Mouse (Mus musculus) adrenal gland, adult 2 months (tissue): Measurements from ENCODE around the gene Bhlhe40. TPM values are rescaled to one million over a fixed set of nuclear protein-coding genes. Genes with fewer than 3 reads are reported as not detected.

Experiments used
- DNase-seq: peaks from one replicate; pipeline ENCODE4 v3.0.0; 2021
- long read RNA-seq: library from polyadenylated mRNA; stranded (forward); transcript quantifications from one replicate; pipeline ENCODE4 v2.0.0, GENCODE M21; 2021
- polyA plus RNA-seq: library from polyadenylated mRNA; depleted of rRNA; stranded (reverse); fragments of >200 nt; gene quantifications from 2 replicates; pipeline ENCODE4 v1.2.3, GENCODE M21; 2012; rRNA removed
- total RNA-seq, 2 experiments: library from RNA; stranded (reverse); gene quantifications; 2 replicates each; pipeline ENCODE4 v1.2.3; 2021

The Bhlhe40 gene
- total RNA-seq: 10 to 100 TPM; 61.4 to 91.7 TPM
- 26.4 and 50.5 TPM in 2 replicates for polyA plus RNA-seq
- long read RNA-seq, transcript Bhlhe40-201 (5 exons, 3,113 nt): major isoform, 33 of 42 reads
- long read RNA-seq, transcript Bhlhe40-204 (1 exons, 2,620 nt): minor isoform, 7 of 42 reads
- long read RNA-seq, partial matches to known transcripts: 1 of 42 reads
- long read RNA-seq, other reads (novel, unspliced or antisense): 1 of 42 reads

DNA sequence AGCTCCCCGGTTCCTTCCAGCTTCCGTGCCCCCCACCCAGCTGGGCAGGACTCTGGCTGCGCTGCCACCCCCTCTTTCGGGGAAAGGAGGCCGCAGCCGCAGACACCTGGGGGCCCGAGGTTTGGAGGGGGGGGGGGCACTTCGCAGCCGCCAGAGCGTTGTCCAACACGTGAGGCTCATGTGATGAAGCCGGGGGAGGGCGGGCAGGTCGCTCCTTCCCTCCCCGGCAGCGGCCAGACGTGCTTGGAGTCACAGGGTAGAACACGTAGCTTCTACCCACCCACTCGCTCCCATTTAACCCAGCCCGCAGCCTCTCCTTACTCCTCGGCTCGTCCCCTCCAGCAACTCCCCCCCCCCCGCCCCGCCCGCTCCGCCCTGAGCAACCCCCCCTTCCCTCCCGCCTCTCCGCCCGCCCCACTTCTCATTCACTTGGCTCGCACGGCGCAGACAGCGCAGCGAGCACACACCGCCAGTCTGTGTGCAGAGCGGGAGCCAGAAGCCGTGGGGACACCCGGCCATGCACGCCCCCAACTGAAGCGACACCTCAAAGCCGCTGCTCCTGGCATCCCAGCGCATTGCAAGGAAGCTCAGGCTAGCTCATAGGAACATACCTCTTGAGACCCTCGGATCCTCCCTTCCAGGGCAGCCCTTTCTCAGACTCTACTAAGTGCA is at the start of gene Bhlhe40:
Gene Bhlhe40, plus strand, starts transcription at position 424 of the 672 bp plus-strand sequence.
- DNase-seq: peak; percentile 95

DNA sequence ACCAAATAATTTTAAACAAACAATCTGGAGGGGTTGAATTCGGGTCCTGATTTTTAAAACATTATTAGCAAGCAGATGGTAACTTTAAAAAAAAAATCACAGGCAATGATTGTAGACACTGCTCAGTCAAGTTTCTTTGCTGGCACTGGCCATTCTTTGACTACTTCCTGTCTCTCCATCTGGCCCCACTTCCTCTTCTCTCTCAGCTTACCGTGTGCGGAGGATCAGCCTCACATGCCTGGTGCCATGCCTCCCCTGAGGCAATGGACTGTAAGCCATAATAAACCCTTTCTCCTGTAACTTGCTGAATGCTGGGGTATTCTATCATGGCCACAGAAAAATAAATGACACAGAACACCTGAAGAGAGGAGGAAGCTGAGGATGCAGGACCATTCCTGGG is 48.8 kb upstream of the Bhlhe40 start:
- no peak for DNase-seq

DNA sequence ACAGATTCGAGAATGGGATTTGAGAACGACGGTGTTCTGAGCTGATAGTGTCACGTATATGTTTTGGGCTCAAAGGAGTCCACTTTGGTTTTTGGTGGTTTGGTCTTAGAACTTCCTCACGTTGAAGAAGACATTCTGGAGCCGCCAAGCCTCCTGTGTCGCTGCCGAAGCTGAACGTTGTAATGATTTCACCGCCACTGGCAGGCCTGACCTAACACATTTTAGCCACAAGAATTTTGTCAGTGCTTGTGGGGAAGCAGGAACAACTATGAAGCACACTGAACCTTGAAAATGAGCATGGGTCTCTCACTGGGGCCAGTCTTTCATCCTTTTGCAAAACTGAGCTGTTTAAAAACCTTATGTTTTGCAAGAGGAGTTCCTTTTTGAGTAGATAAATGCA is 42.4 kb upstream of the Bhlhe40 start:
- DNase-seq: no peak

DNA sequence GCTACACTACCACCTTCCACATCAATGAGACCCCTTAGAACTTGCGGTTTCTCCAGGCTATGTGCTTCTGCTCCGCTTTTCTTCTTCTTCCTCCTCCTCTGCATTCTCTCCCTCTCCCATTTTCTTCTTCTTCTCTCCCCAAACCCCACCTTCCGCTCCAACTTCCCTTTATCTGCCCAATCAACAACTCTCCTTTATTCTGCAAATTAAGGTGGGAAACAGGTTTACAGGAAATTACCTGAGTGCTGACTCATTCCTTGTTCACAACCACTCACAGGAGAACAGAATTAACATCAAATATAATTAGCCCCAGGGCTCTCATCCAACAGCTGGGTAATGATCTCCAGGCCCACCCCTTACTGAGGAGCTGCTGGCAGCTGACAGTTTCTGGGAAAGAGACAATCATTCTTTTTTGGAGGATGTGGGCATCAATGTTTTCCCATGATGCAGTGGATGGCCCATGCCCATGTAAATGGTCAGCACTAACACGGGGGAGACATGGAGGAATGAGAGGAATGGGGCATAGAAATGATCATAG is 37.3 kb upstream of the Bhlhe40 start:
- DNase-seq: no peak

DNA sequence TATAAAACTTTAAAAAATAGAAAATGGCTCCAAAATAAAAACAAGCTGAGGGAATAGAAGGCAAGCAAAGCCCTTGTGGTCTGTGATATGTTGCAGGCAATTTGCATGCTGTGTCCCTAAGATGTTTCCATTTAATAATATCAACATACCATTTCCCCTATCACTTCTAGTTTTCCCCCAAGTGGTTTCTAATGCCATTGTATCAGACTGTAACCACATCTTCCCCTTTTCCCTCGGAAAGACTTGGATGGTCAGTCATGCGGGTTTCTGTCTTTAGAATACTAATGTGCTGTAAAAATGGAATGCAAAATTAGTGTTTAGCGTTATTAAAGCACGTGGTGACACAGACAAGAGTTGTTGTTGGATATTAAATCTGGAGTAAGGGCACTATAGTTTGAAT is 35.5 kb upstream of the Bhlhe40 start:
- DNase-seq: no peak

DNA sequence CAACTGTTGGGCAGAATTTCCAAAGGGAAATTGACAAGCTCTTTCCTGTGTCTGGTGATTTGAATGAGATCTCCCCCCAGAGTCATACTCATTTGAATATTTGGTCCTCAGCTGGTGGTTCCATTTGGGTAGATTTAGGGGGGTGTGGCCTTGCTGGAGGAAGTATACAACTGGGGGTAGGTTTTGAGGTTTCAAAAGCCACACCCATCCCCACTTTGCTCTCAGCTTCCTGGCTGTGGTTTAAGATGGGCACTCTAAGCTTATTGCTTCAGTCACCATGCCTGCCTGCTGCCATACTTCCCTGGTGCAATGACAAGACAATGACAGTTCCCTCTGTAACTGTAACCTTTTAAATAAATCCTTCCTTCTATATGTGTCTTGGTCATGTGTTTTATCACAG is 29.7 kb upstream of the Bhlhe40 start:
- DNase-seq: no peak

DNA sequence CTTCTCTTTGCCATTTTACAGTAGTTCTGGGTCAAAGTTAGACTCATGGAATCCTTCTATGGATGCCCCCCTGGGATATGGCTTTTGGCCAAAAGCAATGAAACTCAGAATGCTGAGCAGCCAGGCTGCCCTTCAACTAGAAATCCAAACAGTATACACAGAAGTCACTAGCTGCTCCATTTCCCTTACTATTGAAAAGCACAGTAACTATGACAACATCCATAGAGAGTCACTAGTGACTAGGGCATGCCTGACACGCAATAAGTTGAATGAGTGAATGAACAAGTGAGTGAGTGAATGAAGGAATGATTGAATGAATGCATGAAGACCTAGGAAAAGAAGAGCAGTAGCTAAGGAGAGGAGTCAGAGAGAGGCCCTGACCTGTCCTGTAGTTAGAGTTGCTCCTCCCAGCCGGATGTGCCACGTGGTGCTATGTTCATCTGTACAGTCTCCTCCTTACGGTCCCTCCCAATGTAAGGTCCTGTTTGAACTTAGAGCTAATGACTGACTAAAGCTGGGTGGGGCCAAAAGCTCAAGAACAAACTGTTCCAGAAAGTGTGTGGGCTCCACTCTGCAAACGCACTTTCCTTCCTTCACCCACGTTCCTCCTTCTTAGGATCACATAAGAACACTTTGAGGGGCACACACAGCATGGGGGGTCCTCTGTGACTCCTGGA is 22.1 kb upstream of the Bhlhe40 start:
- DNase-seq: no peak

DNA sequence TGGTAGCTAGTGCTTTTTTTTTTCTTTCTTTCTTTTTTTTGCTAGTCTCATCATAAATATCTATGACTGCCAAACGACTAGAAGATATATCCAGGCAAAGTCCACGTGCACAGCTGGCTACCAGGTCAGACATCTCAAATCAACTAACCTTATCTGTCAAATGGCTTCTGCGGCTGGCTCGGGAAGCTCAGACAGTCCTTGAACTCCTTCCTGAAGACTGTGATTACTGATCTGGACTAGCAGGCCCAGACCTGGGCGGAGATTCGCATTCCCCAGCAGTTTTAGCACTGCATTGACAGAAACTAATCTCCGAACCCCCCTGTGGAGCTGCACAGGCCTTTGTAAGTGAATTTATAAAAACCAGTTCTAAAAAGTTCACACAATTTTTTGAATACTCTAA is 18.4 kb upstream of the Bhlhe40 start:
- peak; percentile 45 for DNase-seq

DNA sequence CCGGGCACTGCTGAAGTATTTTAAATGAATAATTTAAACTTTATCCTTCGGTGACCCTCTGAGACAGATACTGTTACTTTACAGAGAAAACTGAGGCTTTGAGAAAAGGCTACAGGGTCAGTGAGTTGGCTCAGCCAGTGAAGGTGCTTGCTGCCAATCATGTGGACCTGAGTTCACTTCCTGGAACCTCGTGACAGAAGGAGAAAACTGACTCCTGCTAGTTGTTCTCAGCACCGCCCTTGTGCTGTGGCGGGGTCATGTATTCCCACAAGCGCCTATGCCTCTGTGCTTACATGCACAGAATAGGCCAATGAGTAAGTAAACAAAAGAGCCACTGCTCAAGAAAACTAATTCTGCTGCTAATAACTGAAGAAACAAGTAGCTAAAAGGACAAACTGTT is 17.4 kb upstream of the Bhlhe40 start:
- no peak for DNase-seq

DNA sequence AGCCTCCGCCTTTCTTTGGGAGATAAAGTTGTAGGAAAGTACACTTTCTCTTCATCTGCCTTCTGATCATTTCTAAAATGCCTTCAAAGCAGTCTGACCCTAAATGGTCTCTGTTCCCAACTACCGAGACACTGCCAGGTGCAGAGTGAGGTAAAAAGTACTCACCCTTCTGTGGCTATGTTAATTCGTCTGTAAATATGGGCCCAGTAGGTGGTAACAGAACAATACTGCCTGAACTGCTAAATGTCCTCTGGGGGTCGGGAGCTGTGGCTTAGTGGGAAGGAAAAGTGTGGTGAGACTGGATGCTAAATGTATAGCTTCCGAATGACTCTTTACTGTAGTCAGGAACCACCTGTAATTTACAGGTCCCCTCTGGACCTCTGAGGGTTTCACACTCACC is 16.1 kb upstream of the Bhlhe40 start:
- DNase-seq: no peak

DNA sequence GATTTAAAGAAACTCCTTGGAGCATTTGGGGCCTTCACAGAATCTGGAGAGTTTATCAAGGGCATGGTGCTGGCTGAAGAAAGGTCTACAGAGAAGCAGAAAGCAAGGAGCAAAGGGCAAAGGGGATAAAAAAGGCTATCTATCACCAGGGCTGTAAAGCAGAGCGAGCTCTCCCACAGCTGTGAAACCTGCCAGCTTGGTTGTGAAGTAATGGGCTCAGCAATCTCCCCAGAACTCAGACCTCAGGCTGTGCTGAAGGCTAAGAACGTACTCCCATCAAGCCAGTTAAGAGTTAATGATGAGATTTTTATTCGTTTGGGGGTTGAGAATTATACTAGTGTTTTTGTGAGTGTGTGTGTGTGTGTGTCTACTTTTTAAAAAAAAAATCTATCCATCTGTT is 13.3 kb upstream of the Bhlhe40 start:
- DNase-seq: no peak

DNA sequence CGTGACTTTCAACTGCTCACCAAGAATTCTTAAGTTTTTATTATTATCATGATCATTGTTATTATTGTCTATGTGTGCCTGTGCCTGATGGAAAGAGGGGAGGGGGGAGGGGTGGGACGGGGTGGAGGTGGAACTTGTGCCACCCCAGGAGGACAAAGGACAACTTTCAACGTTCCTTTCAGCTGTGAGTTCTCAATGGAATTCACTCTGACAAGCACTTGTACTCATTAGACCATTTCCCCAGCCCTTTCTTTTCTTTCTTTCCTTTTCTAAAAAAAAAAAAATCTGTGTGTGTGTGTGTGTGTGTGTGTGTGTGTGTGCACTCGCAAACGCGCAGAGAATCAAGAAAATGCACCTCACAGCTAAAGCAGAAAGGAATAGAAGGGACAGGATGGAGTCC is 12.4 kb upstream of the Bhlhe40 start:
- DNase-seq: no peak

DNA sequence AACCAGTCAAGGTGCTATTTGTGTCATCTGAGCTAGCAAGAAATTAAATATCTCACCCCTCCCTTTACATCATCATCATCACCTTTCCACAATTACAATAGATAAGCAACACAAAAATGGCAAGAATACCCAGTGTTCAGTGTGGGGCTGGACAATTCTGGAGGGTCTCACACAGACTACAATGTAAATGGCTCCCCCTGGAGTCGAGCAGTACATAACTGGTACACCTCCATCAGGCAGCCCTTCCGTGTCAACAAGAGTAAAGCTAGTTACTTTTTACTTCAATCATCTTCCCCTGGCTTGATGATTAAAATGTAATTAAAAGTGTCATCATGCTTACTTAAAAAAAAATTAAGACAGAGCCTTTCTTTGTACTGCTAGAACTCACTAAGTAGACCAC is 4.6 kb upstream of the Bhlhe40 start:
- DNase-seq: no peak

DNA sequence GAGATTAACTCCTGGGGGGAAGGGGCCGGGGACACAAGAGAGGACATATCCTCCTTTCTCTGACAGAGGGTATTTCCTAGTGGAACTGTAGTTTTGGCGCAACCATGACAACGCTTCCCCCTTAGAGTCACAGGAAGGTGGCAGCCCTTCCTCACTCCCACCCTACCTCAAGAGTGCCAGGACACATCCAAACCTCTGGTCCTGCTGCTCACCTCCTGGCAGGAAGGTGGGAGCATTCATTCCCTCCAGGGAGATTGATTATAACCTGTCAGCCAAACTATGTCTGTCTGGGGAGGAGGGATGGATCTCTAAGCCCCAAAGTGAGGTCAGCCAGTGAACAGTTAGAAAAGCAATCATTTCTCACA is 2.4 kb upstream of the Bhlhe40 start:
- peak; percentile 41 for DNase-seq

DNA sequence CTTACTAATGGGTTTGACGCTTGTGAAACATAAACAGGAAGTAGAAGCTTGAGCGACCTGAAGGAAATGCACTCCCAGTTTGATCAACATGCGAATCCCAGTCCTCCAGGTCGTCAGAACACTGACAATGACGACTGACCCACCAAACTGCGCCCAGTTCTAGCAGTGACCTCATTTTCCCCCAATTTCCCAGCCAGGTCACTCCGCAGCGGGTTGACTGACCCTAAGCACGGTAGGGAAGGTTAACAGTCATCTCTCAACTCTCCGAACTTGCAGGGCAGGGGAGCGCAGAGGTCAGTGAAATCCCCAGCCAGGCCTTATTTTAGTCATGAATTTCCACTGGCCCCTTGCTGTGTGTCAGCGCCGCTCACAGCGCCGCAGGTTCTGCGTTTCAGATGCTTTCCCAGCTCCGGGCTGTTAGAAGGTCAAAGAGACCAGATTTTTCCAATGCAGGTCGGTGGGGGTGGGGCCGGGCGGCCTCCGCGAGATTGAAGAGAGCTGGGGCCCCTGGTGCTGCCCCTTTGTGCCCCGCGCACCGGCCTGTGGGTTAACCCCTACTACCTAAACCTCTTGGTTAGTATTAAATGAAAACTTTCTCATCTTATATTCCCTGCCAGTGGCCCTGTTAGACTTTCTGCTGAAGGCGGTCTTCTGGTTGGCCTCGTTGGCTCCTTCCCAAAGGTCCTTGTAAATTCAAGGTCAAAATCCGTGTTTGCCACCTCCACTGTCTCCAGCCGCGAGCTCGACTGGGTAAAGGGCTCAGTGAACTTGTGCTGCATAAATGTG is 1.8 kb upstream of the Bhlhe40 start:
- DNase-seq: peak; percentile 84

DNA sequence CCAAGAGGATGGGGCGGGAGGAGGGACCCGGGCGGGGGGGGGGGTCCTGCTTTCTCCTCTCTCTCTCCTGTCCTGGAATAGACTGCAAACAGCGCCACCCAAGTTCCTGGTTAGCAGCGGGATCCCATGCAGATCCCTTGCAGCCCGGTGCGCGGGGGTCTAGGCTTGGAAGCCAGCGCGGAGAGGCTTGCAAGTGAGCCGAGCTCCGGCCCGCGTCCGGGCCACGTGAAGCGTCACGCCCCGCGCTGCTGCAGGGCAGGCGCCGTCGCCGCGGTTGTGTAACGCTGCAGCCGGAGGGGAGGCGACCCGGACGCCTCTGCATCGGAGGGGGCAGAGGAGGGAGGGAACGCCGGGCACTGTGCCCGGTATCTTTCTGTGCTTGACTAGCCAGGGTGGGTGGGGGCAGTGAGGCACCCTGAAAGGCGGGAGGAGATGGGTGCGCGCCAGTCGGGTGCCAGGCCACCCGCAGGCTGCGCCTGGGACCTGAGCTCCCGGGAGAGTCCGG is 1.2 kb upstream of the Bhlhe40 start:
- DNase-seq: peak; percentile 97

DNA sequence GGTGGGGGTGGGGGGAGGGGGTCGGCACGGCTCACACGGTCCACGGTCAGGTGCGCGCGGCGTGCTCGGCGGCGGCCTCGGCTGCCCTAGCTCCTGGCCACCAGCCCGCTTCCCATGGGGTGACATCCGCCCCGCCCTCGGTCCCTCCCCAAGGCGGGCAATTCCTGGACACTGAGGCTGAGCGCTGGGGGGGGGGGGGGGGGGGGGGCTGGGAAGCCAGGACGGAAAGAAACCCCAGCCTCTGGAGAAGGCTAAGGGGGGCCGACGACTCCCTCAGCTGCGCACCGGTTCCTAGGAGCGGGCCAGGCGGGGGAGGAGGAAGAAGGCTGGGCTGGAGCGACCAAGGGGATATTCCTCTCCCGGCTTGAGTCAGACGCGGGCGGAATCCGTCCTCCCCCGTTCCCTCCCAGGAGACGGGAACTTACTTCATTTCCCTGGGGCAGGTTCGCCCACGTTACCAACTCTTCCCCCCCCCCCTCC is 663 bp upstream of the Bhlhe40 start:
- DNase-seq: peak; percentile 97

DNA sequence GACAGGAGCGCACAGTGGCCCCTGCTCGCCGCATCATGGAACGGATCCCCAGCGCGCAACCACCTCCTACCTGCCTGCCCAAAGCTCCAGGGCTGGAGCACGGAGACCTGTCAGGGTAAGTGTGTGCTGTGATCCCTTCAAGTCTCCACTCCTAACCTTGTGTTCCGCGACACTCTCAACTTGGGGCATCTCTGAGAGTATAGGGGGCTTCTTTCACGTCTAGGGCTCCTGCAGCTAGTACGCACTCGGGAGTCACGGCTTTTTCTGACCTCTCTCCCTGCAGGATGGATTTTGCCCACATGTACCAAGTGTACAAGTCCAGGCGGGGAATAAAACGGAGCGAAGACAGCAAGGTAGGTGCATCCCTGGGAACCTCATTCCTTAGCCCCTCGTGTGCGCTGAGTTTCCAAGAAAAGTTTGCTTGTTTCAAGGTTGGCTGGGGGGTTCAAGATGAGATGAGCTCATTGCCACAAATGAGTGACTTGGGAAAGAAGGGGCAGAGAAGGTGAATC is 505 bp downstream of the Bhlhe40 start:
- DNase-seq: no peak

DNA sequence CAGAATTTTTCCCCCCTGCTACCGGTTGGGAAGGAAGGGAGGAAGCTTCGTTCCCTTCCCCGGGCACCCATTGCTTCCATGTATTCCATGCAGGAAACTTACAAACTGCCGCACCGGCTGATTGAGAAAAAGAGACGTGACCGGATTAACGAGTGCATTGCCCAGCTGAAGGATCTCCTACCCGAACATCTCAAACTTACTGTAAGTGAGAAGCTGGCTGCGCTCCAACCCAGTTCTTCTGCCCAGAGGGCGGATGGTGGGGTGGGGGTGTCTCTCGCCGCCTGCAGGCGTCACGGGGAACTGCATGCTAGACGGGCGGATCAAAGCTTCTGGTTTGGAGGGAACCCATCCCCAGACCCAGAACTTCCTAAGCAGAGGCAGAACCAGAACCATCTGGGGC is 983 bp downstream of the Bhlhe40 start:
- peak; percentile 92 for DNase-seq

DNA sequence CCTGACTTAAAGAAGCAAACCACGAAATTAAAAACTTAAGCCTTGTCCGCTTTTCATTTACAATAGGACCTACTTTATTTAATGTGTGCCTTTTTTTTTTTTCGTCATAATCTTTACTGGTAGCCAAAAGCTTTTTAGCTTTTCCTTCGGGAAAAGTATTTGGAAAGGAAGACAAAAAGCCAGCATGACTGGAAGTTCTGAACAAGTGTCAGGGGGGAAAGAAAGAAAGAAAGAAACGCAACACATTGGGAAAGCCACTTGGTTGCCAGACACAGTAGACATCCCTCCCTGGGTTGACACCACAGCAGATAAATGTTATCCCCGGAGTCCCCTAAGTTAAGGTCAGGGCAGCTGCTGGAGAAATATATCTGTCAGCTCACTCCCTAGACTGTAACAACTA is 1.5 kb downstream of the Bhlhe40 start:
- peak; percentile 13 for DNase-seq

DNA sequence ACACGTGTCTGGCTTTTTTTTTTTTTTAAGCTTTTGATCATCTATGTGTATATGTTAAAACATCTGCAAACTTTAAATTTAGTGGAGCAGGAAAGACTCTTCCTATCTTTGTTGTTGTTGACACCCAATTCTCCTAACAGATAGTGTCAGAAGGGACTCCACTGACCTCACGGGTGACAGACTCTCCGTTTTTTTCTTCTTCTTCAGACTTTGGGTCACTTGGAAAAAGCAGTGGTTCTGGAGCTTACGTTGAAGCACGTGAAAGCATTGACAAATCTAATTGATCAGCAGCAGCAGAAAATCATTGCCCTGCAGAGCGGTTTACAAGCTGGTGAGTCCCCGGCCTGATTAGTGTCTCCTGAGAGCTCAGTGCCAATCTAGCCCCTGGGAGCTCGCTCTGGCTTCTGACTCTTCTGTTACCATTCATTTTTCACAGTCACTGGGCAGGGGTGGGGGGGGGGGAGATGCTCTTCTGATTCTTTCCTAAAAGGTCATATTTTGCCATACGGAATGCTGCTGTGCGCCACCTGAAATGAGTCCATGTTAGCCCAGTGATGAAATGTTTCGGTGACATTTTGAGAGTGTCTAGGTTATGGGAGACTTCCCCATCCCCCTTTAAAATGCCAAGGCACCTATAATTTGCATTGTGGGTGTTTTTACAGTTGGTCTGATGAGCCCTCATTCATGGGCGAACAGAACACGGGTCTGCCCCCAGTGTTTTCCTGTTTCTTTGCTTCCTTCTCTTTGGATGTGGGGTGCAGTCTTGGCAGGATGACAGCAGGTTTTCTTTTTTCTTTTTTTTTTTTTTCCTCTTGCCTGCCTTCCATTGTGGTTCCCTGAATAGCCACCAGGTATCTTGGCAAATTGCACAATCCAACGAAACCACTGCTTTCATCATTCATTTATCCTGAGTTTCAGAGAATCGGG is 2.1 kb downstream of the Bhlhe40 start:
- DNase-seq: peak; percentile 42
